Mouse (Mus musculus): Measurements from ENCODE around the gene Klhl29.

- TF ChIP-seq POLR2A (IDR thresholded peaks at IDR 0.05; ENCODE audit: low read depth, low read length), result no peak
- TF ChIP-seq CTCF (IDR thresholded peaks at IDR 0.05; ENCODE audit: borderline replicate concordance, insufficient read depth, low read length), result no peak
These were observed 40.3 kb upstream of the Klhl29 start for GRCm38 (mm10) chr12:5415806-5416205.
